Mouse (Mus musculus): ENCODE data around the gene Scaf4.

DNA sequence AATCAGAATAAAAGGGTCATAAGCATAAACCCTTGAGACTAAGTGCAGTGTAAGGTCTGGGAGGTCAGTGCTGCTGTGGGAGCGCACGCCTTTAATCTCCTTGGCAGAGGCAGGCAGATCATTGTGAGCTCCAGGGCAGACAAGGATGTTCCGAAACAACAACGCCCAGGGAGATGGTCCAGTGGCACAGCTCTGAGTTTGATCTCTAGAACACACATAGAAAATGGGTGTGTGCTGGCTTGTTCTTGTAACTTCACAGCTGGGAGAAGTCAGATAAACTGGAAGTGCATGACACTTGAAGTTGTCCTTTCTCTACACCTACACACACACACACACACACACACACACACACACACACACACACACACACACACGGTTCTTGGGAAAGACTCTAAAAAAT is 20.3 kb downstream of the Scaf4 start:
- no peak for TF ChIP-seq POLR2A (IDR thresholded peaks at IDR 0.05; ENCODE audit: insufficient read depth, low read length)
- no peak for TF ChIP-seq CTCF (IDR thresholded peaks at IDR 0.05; ENCODE audit: low read depth, low read length)

Measured in ES-Bruce4 (cell line).